Mouse (Mus musculus): ENCODE measurements around the gene Dnajb13. TPM values are rescaled to one million over a fixed set of nuclear protein-coding genes. Genes with fewer than 3 reads are reported as not detected.

Dnajb13 gene
- polyA plus RNA-seq, 1 experiment: 0.63 TPM

DNA sequence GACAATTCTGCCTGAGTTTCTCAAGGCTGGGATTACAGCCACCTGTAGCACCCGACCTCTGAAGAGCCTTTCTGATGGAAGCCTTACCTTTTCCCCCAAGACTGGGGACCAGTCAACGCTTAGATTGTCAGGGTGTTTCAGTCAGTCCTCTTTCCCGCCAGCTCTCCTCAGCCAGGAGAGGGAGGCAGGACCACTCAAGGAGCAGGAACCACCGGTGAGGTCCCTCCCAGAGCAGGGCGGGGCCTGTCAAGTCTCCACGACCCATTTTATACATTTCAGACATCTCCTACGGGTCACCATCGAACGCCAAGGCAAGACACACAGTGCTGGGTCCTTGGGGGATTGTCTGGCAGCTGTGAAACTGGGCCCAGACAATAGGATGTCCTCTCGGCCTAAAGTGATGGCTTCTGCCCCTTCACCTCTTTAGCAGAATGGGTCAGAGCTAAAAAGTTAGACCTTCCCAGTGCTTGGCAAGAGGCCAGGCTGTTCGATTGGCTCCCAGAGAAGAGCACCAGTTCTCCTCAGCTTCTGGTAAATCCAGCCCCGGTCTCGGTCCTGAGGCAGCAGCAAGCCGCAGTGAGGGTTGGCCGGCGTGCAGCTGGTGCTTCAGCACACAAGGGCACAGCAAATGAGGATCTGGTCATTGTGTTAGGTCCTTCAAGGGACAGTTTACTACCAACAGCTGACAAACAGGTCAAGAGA, 14.3 kb downstream of the Dnajb13 start:
- no peak overlapping the region for H3K4me3 ChIP-seq (ENCODE audit: insufficient read depth, low read length)
- peaks cover 61% of the 10 kb centered on the region for H3K4me1 ChIP-seq (ENCODE audit: control insufficient read depth, insufficient read depth, low read length)
- peak overlapping the region; percentile 10; the same call in 1 of the 2 replicates for H3K27ac ChIP-seq (ENCODE audit: insufficient read depth, low read depth, low read length)
- TF ChIP-seq POLR2A (IDR thresholded peaks at IDR 0.05; ENCODE audit: borderline replicate concordance, low read depth, low read length): no peak
- TF ChIP-seq CTCF (IDR thresholded peaks at IDR 0.05; ENCODE audit: low read depth, low read length): no peak

DNA sequence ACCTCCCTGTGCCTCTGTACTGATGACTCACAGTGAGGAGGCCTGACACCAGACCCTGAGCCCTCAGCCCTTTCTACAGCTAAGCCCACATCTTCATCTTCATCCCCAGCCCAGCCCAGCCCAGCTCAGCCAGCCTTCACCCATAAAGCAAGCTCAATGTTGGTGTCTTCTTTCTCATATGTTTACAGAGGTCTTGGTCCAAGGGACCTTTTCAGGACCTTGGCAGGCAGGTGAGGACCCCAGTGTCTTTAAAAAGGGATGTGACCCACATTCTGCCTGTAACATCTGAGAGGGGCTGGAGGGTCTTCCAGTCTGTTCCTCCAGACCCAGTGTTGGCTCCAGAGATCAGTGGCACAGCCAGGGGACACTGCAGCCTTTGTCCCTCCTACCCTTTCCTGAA, 15.3 kb downstream of the Dnajb13 start:
- TF ChIP-seq CTCF (IDR thresholded peaks at IDR 0.05; ENCODE audit: low read depth, low read length): no peak
- TF ChIP-seq POLR2A (IDR thresholded peaks at IDR 0.05; ENCODE audit: borderline replicate concordance, low read depth, low read length): no peak
- H3K4me1 ChIP-seq (ENCODE audit: control insufficient read depth, insufficient read depth, low read length): peaks cover 54% of the 10 kb centered on the region

DNA sequence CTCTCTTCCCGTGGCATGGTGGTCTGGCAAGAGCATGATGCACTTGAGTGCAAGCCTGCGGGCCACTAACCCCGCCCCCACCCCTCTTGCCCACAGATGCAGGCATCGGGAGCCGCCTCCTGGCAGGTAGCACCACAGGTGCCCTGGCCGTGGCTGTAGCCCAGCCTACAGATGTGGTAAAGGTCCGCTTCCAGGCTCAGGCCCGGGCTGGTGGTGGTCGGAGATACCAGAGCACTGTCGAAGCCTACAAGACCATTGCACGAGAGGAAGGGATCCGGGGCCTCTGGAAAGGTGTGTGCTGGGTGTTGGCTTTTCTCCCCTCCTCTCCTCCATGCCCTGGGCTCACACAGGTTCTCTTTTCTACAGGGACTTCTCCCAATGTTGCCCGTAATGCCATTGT, 16.8 kb downstream of the Dnajb13 start:
- no peak for TF ChIP-seq CTCF (IDR thresholded peaks at IDR 0.05; ENCODE audit: low read depth, low read length)
- TF ChIP-seq POLR2A (IDR thresholded peaks at IDR 0.05; ENCODE audit: borderline replicate concordance, low read depth, low read length): no peak
- Histone ChIP-seq H3K4me1 (ENCODE audit: control insufficient read depth, insufficient read depth, low read length) (peaks cover 39% of the 10 kb centered on the region), H3K27ac (ENCODE audit: insufficient read depth, low read depth, low read length) (no peak overlapping the region), H3K4me3 (ENCODE audit: insufficient read depth, low read length) (no peak overlapping the region)

More for the DNA sequence above, 15.3 kb downstream of the Dnajb13 start:
- Histone ChIP-seq H3K27ac (ENCODE audit: insufficient read depth, low read depth, low read length) (no peak overlapping the region), H3K4me3 (ENCODE audit: insufficient read depth, low read length) (no peak overlapping the region)

DNA sequence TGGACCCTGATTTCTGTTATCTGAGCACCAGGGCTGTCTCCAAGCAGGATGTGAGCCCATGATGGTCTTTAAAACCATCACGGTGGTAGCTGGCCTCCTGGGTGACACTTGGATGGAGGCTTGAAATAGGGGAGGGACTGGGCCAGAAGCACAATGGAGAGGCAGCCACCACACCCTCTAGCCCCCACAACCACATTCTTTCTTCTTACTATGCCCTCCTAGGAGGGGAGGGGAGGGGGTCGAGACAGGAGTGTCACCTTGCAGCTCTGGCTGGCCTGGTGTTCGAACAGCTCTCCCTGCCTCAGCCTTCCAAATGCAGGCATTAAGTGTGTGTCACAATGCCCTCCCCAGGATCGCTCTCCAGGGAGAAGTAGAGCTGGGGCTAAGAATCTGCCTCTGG, 17.4 kb downstream of the Dnajb13 start:
- Histone ChIP-seq H3K27ac (ENCODE audit: insufficient read depth, low read depth, low read length) (0 out of 2 replicates have a peak overlapping the region, but pooled peaks have one; percentile 7), H3K4me3 (ENCODE audit: insufficient read depth, low read length) (no peak overlapping the region), H3K4me1 (ENCODE audit: control insufficient read depth, insufficient read depth, low read length) (peaks cover 34% of the 10 kb centered on the region)
- TF ChIP-seq POLR2A (IDR thresholded peaks at IDR 0.05; ENCODE audit: borderline replicate concordance, low read depth, low read length): no peak
- no peak for TF ChIP-seq CTCF (IDR thresholded peaks at IDR 0.05; ENCODE audit: low read depth, low read length)

DNA sequence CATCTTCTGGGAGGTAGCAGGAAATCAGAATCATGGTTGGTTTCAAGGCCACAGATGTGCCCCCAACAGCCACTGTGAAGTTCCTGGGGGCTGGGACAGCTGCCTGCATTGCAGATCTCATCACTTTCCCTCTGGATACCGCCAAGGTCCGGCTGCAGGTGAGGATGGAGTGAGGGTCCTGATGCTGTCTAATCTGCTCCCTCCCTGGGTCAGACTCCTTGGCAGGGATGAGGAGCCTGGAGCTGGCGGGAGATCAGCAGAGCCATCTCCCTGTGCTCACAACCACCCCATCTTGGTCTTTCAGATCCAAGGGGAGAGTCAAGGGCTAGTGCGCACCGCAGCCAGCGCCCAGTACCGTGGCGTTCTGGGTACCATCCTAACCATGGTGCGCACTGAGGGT, 18.0 kb downstream of the Dnajb13 start:
- peak overlapping the region; percentile 95 for H3K27ac ChIP-seq (ENCODE audit: insufficient read depth, low read depth, low read length)
- peak overlapping the region; percentile 61 for H3K4me3 ChIP-seq (ENCODE audit: insufficient read depth, low read length)
- TF ChIP-seq CTCF (IDR thresholded peaks at IDR 0.05; ENCODE audit: low read depth, low read length): no peak
- no peak for TF ChIP-seq POLR2A (IDR thresholded peaks at IDR 0.05; ENCODE audit: borderline replicate concordance, low read depth, low read length)
- peaks cover 33% of the 10 kb centered on the region for H3K4me1 ChIP-seq (ENCODE audit: control insufficient read depth, insufficient read depth, low read length)

DNA sequence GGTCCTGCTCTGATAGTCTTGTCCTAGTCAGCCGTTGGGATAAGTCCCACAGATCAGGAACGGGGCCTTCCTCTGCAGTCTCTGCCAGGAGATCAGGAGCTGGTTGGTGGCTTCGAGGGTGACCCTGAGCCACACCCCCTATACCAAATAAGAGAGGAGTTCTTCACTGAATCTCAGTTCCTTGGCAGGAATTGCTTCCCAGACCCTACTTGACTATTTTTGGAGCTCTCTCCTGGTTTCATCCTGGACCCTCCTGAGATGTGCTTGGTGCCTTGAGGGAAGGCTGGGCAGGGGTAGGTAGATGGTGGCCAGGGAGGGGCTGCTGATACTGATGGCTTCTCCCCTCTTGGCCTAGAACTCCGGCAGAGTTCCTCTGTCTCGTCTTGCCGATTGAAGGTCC, 18.4 kb downstream of the Dnajb13 start:
- H3K4me3 ChIP-seq (ENCODE audit: insufficient read depth, low read length): peak overlapping the region; percentile 61
- H3K4me1 ChIP-seq (ENCODE audit: control insufficient read depth, insufficient read depth, low read length): peaks cover 33% of the 10 kb centered on the region
- peak overlapping the region; percentile 95 for H3K27ac ChIP-seq (ENCODE audit: insufficient read depth, low read depth, low read length)
- TF ChIP-seq CTCF (IDR thresholded peaks at IDR 0.05; ENCODE audit: low read depth, low read length) (no peak), POLR2A (IDR thresholded peaks at IDR 0.05; ENCODE audit: borderline replicate concordance, low read depth, low read length) (no peak)

DNA sequence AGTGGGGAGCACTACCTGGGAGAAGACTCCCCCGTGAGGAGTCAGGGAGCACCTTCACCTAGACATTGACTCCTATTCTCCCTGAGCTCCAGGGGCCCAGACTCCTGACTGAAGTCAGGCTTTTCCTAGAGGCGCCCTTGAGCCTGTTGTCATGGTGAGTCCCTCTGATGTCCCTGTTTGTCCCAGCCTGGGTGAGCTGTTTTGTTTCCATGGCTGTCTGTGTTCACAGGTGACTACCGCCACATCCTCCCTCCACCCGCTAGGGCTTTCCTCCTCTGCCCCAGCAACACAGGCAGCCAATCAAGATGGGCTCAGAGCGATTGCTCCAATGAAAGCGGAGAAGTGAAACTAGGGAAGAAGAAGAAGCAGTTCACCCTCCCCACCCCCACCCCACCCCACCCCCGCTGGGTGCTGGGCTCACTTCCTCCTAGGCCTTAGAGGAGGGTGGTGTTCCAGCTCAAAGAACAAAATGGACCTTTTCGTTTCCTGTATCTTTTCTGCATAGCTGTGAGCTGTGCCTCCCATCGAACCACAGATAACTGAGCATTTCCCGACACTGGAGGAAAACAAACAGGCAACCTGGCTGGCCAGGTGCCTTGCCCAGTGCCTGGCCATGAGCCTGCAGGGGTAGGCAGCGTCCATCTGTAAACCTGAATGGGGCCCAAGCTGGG, 19.0 kb downstream of the Dnajb13 start:
- peaks cover 33% of the 10 kb centered on the region for H3K4me1 ChIP-seq (ENCODE audit: control insufficient read depth, insufficient read depth, low read length)

DNA sequence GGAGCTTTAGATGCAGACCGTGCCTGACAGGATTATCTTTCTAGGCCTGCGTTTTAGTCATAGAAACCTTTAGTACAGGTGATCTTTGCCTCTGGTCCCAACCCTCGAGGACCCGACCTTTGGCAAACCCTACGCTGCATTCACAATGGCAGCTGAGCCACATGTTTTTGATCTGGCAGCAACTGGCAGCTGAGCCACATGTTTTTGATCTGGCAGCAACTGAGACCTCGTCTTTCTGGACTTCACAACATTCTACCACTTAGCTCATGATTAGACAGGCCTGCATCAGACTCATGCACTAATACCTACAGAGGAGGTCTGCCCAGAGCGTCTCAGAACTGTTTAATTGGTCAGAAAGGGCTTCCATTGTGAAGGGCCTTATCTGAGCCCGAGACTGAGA, 19.7 kb downstream of the Dnajb13 start:
- peak overlapping the region; percentile 65 for H3K4me3 ChIP-seq (ENCODE audit: insufficient read depth, low read length)
- peaks cover 33% of the 10 kb centered on the region for H3K4me1 ChIP-seq (ENCODE audit: control insufficient read depth, insufficient read depth, low read length)
- TF ChIP-seq CTCF (IDR thresholded peaks at IDR 0.05; ENCODE audit: low read depth, low read length) (no peak), POLR2A (IDR thresholded peaks at IDR 0.05; ENCODE audit: borderline replicate concordance, low read depth, low read length) (no peak)
- peak overlapping the region; percentile 97 for H3K27ac ChIP-seq (ENCODE audit: insufficient read depth, low read depth, low read length)

More for the DNA sequence above, 19.0 kb downstream of the Dnajb13 start:
- peak overlapping the region; percentile 97 for H3K27ac ChIP-seq (ENCODE audit: insufficient read depth, low read depth, low read length)
- peak overlapping the region; percentile 65 for H3K4me3 ChIP-seq (ENCODE audit: insufficient read depth, low read length)
- TF ChIP-seq POLR2A (IDR thresholded peaks at IDR 0.05; ENCODE audit: borderline replicate concordance, low read depth, low read length): no peak
- no peak for TF ChIP-seq CTCF (IDR thresholded peaks at IDR 0.05; ENCODE audit: low read depth, low read length)

DNA sequence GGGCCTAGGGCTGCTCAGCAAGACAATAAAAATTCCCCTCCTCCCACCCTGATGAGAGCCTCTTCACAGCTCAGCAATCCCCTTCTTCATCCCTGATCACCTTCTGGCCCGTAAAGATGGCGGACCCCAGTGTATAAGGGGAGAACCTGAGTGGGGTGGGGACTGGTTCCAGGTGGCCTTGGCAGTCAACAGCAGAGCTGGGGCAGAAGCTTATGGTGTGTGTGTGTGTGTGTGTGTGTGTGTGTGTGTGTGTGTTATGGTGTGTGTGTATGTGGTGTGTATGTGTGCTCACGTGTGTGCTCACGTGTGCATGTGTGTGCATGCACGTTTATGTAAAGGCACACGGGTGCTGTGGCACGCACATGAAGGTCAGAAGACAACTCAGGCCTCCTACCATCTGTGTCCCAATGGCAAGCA, 20.3 kb downstream of the Dnajb13 start:
- H3K4me1 ChIP-seq (ENCODE audit: control insufficient read depth, insufficient read depth, low read length): peaks cover 29% of the 10 kb centered on the region
- H3K27ac ChIP-seq (ENCODE audit: insufficient read depth, low read depth, low read length): peak overlapping the region; percentile 97
- no peak for TF ChIP-seq CTCF (IDR thresholded peaks at IDR 0.05; ENCODE audit: low read depth, low read length)
- no peak for TF ChIP-seq POLR2A (IDR thresholded peaks at IDR 0.05; ENCODE audit: borderline replicate concordance, low read depth, low read length)
- H3K4me3 ChIP-seq (ENCODE audit: insufficient read depth, low read length): peak overlapping the region; percentile 65

Data from bone marrow macrophage, adult 2 months (primary cell).